8 mouse cellular contexts compared by ENCODE assay signal in genomic region chr7:45092048-45092447, GRCm38 (mm10). TPM values are rescaled to one million over a fixed set of nuclear protein-coding genes. Genes with fewer than 3 reads are reported as not detected.
DNase-seq lines count a peak whose midpoint lies in the region; ATAC-seq and TF ChIP-seq lines count a peak whose summit lies in the region.

Rcn3 (minus strand) TSS chr7:45092221.

- no peak for TF ChIP-seq POLR2A in liver, adult 2 months (IDR thresholded peaks at IDR 0.05; ENCODE audit: extremely low read depth, insufficient read depth, low read length)

- 0% methylated on average over 16 of the region's 16 CpGs for WGBS in hindbrain, embryonic 14.5 days
- WGBS in liver, adult 2 months = 4% methylated on average over 16 of the region's 16 CpGs
- under 1% methylated on average over 16 of the region's 16 CpGs for WGBS in midbrain, postnatal 0 days

- peak; percentile 92 for ATAC-seq in hindbrain, embryonic 14.5 days (ENCODE audit: low FRiP score)
- peak; percentile 87 for ATAC-seq in midbrain, postnatal 0 days (ENCODE audit: low FRiP score)

- H3K4me2 ChIP-seq in hindbrain, embryonic 14.5 days (replicated peaks) = peak within 1 kb of the TSS; percentile 52
- H3K4me2 ChIP-seq in midbrain, postnatal 0 days (ENCODE audit: low read depth, low read length, poor library complexity, severe bottlenecking) = peak within 1 kb of the TSS; percentile 65

- H3K9ac ChIP-seq in hindbrain, embryonic 14.5 days = peak within 1 kb of the TSS; percentile 32
- 0 out of 2 replicates have a peak within 1 kb of the TSS, but pooled peaks have one; percentile 36 for H3K9ac ChIP-seq in liver, adult 2 months (ENCODE audit: low read depth, low read length)
- H3K9ac ChIP-seq in midbrain, postnatal 0 days (replicated peaks; ENCODE audit: low read length, poor library complexity, severe bottlenecking) = peak within 1 kb of the TSS; percentile 36; the same call in 1 of the 2 replicates

- peak within 1 kb of the TSS; percentile 35 for H3K4me3 ChIP-seq in hindbrain, embryonic 14.5 days (replicated peaks; ENCODE audit: low read length)
- peak within 1 kb of the TSS; percentile 53 for H3K4me3 ChIP-seq in liver, adult 2 months (ENCODE audit: insufficient read depth, low read depth, low read length)
- H3K4me3 ChIP-seq in midbrain, postnatal 0 days (ENCODE audit: low read depth, low read length) = peak within 1 kb of the TSS; percentile 33

- peak; percentile 41 to 47 for DNase-seq in left cerebral cortex, postnatal 14 days (ENCODE audit: low spot score in 2 of 2)
- DNase-seq in left cerebral cortex, adult 18-20 months (ENCODE audit: low spot score in 2 of 2) = no peak
- DNase-seq in c-Kit-positive CD71-negative TER-119-negative erythroid progenitor cells, embryonic 14.5 days (ENCODE audit: low read depth) = peak; percentile 62
- peak; percentile 69 to 78 for DNase-seq in gastrocnemius, adult 8-10 months (ENCODE audit: low spot score in 2 of 2)
- DNase-seq in hindbrain, embryonic 14.5 days (ENCODE audit: low spot score) = peak; percentile 86
- DNase-seq in liver, adult 2 months (ENCODE audit: extremely low read depth, low read depth, low spot score) = no peak
- DNase-seq in midbrain, postnatal 0 days (ENCODE audit: low spot score) = peak; percentile 96
- DNase-seq in urinary bladder, postnatal 25 days (ENCODE audit: low spot score) = peak; percentile 76

- no peaks in the 10 kb centered on the region for H3K27me3 ChIP-seq in hindbrain, embryonic 14.5 days (ENCODE audit: control insufficient read depth, insufficient read depth, low read length)
- no peaks in the 10 kb centered on the region for H3K27me3 ChIP-seq in liver, adult 2 months (ENCODE audit: control insufficient read depth, insufficient read depth, low read length)
- H3K27me3 ChIP-seq in midbrain, postnatal 0 days (ENCODE audit: insufficient read depth, low read length) = no peaks in the 10 kb centered on the region

- no peaks in the 10 kb centered on the region for H3K36me3 ChIP-seq in hindbrain, embryonic 14.5 days (replicated peaks; ENCODE audit: control insufficient read depth, insufficient read depth)
- peaks cover 5% of the 10 kb centered on the region; the same call in 1 of the 2 replicates for H3K36me3 ChIP-seq in liver, adult 2 months (ENCODE audit: control insufficient read depth, insufficient read depth, low read length)
- no peaks in the 10 kb centered on the region for H3K36me3 ChIP-seq in midbrain, postnatal 0 days (ENCODE audit: insufficient read depth, low read length)

- TF ChIP-seq CTCF in liver, adult 2 months (IDR thresholded peaks at IDR 0.05; ENCODE audit: low read depth, low read length) = no peak
- TF ChIP-seq CTCF in midbrain, postnatal 0 days (IDR thresholded peaks at IDR 0.05) = no peak

- H3K79me2 ChIP-seq in liver, adult 2 months (ENCODE audit: control insufficient read depth, insufficient read depth, low read length) = no peaks in the 10 kb centered on the region

- H3K9me3 ChIP-seq in hindbrain, embryonic 14.5 days (ENCODE audit: control insufficient read depth, low read length) = no peaks in the 10 kb centered on the region
- no peaks in the 10 kb centered on the region for H3K9me3 ChIP-seq in midbrain, postnatal 0 days (ENCODE audit: low read length)

- no peaks in the 10 kb centered on the region for H3K4me1 ChIP-seq in hindbrain, embryonic 14.5 days (replicated peaks; ENCODE audit: control insufficient read depth, insufficient read depth, low read length)
- H3K4me1 ChIP-seq in liver, adult 2 months (ENCODE audit: control insufficient read depth, insufficient read depth, low read length) = peaks cover under 1% of the 10 kb centered on the region; the same call in 1 of the 2 replicates
- H3K4me1 ChIP-seq in midbrain, postnatal 0 days (ENCODE audit: insufficient read depth, low read length) = no peaks in the 10 kb centered on the region

- no peak within 1 kb of the TSS for H3K27ac ChIP-seq in hindbrain, embryonic 14.5 days
- no peak within 1 kb of the TSS for H3K27ac ChIP-seq in liver, adult 2 months (replicated peaks; ENCODE audit: insufficient read depth, low read depth, low read length)
- H3K27ac ChIP-seq in midbrain, postnatal 0 days (ENCODE audit: low read depth, low read length) = no peak within 1 kb of the TSS

- intact Hi-C loops in left cerebral cortex, postnatal 14 days (cut with DNase I) = no loop called here

RNA-seq across cellular contexts. Expression of gene Rcn3, which starts in this region (rescaled TPM):
- 1 to 10 TPM; 7.5 to 7.8 TPM for total RNA-seq in left cerebral cortex, postnatal 14 days (2021)
- 1 to 10 TPM; 5.9 to 6.0 TPM for total RNA-seq in left cerebral cortex, adult 18-20 months (2021)
- total RNA-seq in gastrocnemius, adult 8-10 months (2022) = 10 to 100 TPM in 1 of 4 experiments, 1 to 10 TPM in 3; 4.1 to 10.2 (median 7.5) TPM
- polyA plus RNA-seq in hindbrain, embryonic 14.5 days (2014; fragmentation: Nextera tagmentation; extraction: Ambion mirVana) = 77.7 and 93.3 TPM in 2 replicates
- total RNA-seq in liver, adult 2 months (2014; rRNA removed) = 6.7 and 8.8 TPM in 2 replicates
- polyA plus RNA-seq in liver, adult 2 months (2012; rRNA removed) = 14.9 and 16.3 TPM in 2 replicates
- total RNA-seq in midbrain, postnatal 0 days (2014; rRNA removed) = 24.2 and 29.5 TPM in 2 replicates
- 31.9 and 33.6 TPM in 2 replicates for polyA plus RNA-seq in midbrain, postnatal 0 days (2015; fragmentation: Nextera tagmentation; extraction: Ambion mirVana)

Comparison
In these comparisons a context has a peak if more than half of its experiments do, and no peak if none do; other contexts are left out.
1. DNase-seq: peak in left cerebral cortex, postnatal 14 days (2 of 2), c-Kit-positive CD71-negative TER-119-negative erythroid progenitor cells, embryonic 14.5 days (single experiment), gastrocnemius, adult 8-10 months (2 of 2), hindbrain, embryonic 14.5 days (single experiment), midbrain, postnatal 0 days (single experiment) and urinary bladder, postnatal 25 days (single experiment); none in left cerebral cortex, adult 18-20 months (0 of 2) and liver, adult 2 months (single experiment).
2. Peak in every context shown above with its lines, with median percentiles within 50 percentile points of each other: H3K4me3 ChIP-seq and H3K9ac ChIP-seq.